Mouse (Mus musculus) embryonic facial prominence, embryonic 11.5 days (tissue): ENCODE results near the gene Pofut2. TPM values are rescaled to one million over a fixed set of nuclear protein-coding genes. Genes with fewer than 3 reads are reported as not detected.

Experiments used
- ATAC-seq: fragments of 200-750 bp; cut with Nextera tagmentation; replicated peaks from 2 replicates; pipeline ENCODE4 v1.8.0; 2017; ENCODE audit warnings: low read depth; ENCODE audit not compliant: insufficient number of reproducible peaks, low FRiP score, low TSS enrichment
- DNase-seq: peaks from one replicate; pipeline ENCODE4 v3.0.0-alpha.2; 2015; ENCODE audit warnings: low spot score
- H3K27ac ChIP-seq: fragments of 300-500 bp; sonication (generic); replicated peaks from 2 replicates; pipeline ENCODE4 v1.5.1; 2014; ENCODE audit warnings: mild to moderate bottlenecking, low read depth, low read length, control low read depth
- H3K27me3 ChIP-seq: fragments of 300-500 bp; sonication (generic); 2 replicates; pipeline ENCODE4 v1.6.1; 2014; ENCODE audit warnings: mild to moderate bottlenecking, low read length, moderate library complexity, mixed read lengths; ENCODE audit not compliant: control insufficient read depth, insufficient read depth
- H3K36me3 ChIP-seq: fragments of 300-500 bp; sonication (generic); replicated peaks from 2 replicates; pipeline ENCODE4 v1.6.1; 2014; ENCODE audit warnings: low read depth, mild to moderate bottlenecking, low read length, moderate library complexity, mixed read lengths; ENCODE audit not compliant: control insufficient read depth, insufficient read depth
- H3K4me1 ChIP-seq: fragments of 300-500 bp; sonication (generic); 2 replicates; pipeline ENCODE4 v1.6.1; 2014; ENCODE audit warnings: low read length, mixed read lengths; ENCODE audit not compliant: control insufficient read depth, insufficient read depth
- H3K4me2 ChIP-seq: fragments of 300-500 bp; sonication (generic); 2 replicates; pipeline ENCODE4 v1.6.1; 2014; ENCODE audit warnings: low read depth, mild to moderate bottlenecking, control low read depth, low read length, moderate library complexity
- H3K4me3 ChIP-seq: fragments of 300-500 bp; sonication (generic); 2 replicates; pipeline ENCODE4 v1.5.1; 2014; ENCODE audit warnings: low read depth, low read length, control low read depth
- H3K9ac ChIP-seq: fragments of 300-500 bp; sonication (generic); replicated peaks from 2 replicates; pipeline ENCODE4 v1.6.1; 2014; ENCODE audit warnings: mild to moderate bottlenecking, control low read depth, low read length
- H3K9me3 ChIP-seq: fragments of 300-500 bp; sonication (generic); replicated peaks from 2 replicates; pipeline ENCODE4 v1.6.1; 2016; ENCODE audit warnings: mild to moderate bottlenecking, low read length, inconsistent platforms, mixed read lengths; ENCODE audit not compliant: control insufficient read depth
- WGBS: fragments of 180-500 bp; shearing (Covaris S2); extraction: QIAGEN DNeasy Blood & Tissue Kit; methylation state at CpG from one replicate; pipeline ENCODE4 v1.1.7; 2014; 5-methylcytosine and 5-hydroxymethylcytosine counted together
- polyA plus RNA-seq: library from polyadenylated mRNA; unstranded; fragments of >200 nt; fragmentation: Nextera tagmentation; extraction: Ambion mirVana; gene quantifications from 2 replicates; pipeline ENCODE4 v1.2.1, GENCODE M21; 2014

Pofut2 gene
- polyA plus RNA-seq, 1 experiment from 2014 or later: 68.4 TPM

DNA sequence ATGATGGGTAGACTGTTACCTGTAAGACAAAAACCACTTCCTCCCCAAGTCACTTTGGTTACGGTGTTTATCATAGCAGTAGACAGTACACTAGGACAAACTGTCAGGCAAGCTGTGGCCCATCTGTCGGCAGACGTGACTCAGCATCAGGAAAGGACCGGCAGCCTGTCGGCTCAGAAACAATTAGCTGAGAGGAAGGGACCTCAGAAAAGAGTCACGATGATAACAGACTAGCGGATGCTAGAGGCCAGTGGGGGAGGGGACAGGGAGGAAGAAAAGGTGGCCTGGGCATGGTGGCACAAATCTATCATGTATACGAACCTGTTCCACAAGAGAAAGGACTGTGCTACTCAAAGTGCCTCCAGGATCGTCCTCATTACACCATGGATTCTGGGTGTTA, 33.6 kb upstream of the Pofut2 start:
- Histone ChIP-seq H3K4me1 (no peaks in the 10 kb centered on the region), H3K36me3 (no peaks in the 10 kb centered on the region), H3K4me2 (no peak overlapping the region), H3K4me3 (no peak overlapping the region), H3K9me3 (no peaks in the 10 kb centered on the region), H3K27me3 (no peaks in the 10 kb centered on the region), H3K27ac (no peak overlapping the region), H3K9ac (no peak overlapping the region)
- WGBS: 61% methylated on average over 9 of the region's 9 CpGs
- DNase-seq (no peak), ATAC-seq (no peak)

DNA sequence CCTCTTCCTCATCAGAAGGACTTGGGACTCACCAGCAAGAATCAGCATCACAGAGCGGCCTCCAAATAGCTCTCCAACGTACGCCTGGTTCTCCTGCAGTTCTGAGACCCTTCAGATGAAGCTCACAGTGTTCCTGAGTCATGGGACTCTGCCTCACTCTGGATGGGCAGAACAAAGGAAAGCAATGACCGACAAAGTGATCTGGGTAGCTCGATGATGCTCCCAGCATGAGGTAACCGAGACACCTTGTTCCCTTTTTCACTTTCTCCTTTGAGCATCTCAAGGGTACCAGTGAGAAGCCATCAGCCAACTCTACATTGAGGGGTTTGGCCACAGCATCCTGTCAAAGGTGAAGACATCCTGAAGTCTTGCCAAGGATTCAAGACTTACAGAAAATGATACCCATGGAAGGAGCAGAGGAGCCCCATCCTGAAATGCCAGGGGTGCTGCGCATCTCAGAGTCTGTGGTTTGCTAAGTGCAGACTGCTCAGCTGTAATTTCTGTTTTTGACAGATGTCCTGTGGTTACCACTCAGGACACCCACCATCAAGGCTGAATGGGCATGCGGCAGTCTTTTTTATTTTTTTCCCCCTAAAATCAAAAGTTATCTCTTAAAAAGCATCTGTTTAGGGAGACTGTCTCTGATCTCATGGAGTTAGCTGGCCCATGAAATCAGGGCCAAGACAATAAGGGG, 32.9 kb upstream of the Pofut2 start:
- DNase-seq: no peak
- H3K36me3 ChIP-seq: no peaks in the 10 kb centered on the region
- no peak overlapping the region for H3K4me2 ChIP-seq
- H3K27me3 ChIP-seq: no peaks in the 10 kb centered on the region
- H3K9ac ChIP-seq: no peak overlapping the region
- ATAC-seq: no peak
- no peak overlapping the region for H3K27ac ChIP-seq
- no peaks in the 10 kb centered on the region for H3K9me3 ChIP-seq
- 92% methylated on average over 8 of the region's 8 CpGs for WGBS
- H3K4me3 ChIP-seq: no peak overlapping the region
- H3K4me1 ChIP-seq: no peaks in the 10 kb centered on the region

DNA sequence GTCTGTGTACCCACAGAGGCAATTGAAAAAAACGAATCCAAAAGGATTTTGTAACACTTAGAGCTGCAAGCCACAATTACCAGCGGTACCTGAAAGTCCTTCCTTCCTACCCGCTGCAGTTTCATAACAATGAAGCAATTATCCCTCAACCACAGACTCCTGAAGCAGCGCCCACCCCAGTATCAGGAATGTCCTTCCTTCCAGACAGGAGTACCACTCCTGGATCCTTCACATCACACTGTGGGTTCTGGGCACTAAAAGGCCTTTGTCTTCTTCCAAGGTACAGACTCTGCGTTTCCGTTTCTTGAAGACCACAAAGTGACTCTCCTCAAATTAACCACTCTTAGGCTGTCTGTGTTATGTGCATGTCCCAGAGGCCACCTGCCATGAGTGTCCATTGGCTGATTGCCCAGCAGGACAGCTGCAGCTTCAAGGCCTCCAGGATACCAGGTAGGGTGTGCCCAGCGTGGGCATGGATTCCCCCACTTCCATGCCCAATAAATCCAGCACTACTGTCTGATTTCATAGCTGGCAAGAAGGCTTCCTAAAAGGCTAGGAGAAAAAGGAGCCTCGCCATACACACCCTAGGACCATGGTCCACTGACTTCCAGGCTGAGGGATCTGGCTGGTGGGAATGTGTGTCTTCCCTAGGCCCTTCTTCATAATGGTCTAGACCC, 32.2 kb upstream of the Pofut2 start:
- Histone ChIP-seq H3K27ac (no peak overlapping the region), H3K4me2 (no peak overlapping the region), H3K9me3 (no peaks in the 10 kb centered on the region), H3K36me3 (no peaks in the 10 kb centered on the region), H3K4me1 (no peaks in the 10 kb centered on the region), H3K27me3 (no peaks in the 10 kb centered on the region), H3K9ac (no peak overlapping the region), H3K4me3 (no peak overlapping the region)
- ATAC-seq (no peak), DNase-seq (no peak)
- 65% methylated on average over 8 of the region's 8 CpGs for WGBS

DNA sequence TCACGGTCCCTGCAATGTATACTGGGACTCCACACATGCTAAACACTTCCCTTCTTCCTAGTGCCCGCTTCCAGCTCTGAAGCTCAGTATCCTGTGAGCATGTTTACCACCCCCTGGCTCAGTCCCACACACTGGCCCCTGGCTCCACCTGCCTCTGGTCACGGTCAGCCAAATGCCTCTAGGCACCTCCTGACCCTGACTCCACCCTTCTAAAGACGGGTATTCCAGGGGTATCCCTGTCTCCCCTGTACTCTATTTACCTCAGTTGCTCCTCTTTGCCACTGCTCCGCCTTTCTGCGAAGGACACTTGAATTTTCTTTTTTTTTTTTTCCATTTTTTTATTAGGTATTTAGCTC, 31.7 kb upstream of the Pofut2 start:
- no peak for ATAC-seq
- Histone ChIP-seq H3K27me3 (no peaks in the 10 kb centered on the region), H3K4me2 (no peak overlapping the region), H3K9me3 (no peaks in the 10 kb centered on the region), H3K9ac (no peak overlapping the region), H3K4me3 (no peak overlapping the region), H3K27ac (no peak overlapping the region), H3K4me1 (no peaks in the 10 kb centered on the region), H3K36me3 (no peaks in the 10 kb centered on the region)
- no peak for DNase-seq
- 76% methylated on average over 6 of the region's 6 CpGs for WGBS

DNA sequence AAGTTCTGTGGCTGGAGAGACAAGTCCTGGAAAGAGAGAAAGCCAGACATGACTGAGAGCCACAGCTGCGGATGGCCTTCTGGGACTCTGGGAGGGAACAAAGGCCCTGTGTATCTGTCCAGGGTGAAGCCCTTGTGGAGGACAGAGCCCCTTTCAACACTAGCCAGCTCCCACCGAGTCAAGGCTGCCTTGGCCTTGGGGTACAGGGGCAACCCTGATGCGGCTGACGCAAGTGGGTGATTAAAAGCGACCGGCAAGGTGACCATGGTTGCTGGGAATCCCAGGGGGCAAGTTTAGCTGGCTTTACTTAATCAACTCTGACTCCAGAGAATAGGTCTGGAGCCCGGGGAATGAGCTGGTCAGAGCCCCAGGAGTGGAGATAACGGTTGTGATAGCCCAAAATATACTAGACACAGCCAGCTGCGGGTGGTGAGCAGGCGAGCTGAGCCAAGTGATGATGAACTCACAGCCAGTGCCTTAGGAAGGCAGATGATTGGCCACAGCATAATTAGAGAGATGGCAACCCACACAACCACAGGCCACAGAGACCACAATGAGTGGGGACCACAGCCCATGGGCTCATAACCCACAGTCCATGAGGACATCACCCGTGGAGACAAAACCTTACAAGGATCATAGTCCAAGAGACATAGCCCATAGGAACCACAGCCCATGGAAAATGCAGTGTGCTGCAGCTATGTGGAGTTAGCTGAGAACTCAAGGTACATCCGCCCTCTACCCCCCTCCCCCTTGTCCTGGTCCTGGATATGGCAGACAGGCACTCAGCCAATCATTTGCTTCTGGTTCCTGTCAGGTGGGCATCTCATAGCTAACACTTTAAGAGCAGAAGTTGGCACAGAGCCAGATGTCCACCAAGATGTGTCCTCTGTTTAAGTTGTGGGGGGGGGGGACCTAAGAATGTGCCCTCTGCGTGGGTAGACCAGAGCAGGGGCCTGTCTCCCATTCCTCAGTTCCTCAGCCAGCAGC, 29.1 kb upstream of the Pofut2 start:
- Histone ChIP-seq H3K36me3 (no peaks in the 10 kb centered on the region), H3K4me1 (no peaks in the 10 kb centered on the region), H3K27me3 (no peaks in the 10 kb centered on the region), H3K27ac (no peak overlapping the region), H3K9ac (no peak overlapping the region), H3K9me3 (no peaks in the 10 kb centered on the region), H3K4me2 (no peak overlapping the region), H3K4me3 (no peak overlapping the region)
- WGBS: 57% methylated on average over 13 of the region's 13 CpGs
- ATAC-seq (no peak), DNase-seq (no peak)

DNA sequence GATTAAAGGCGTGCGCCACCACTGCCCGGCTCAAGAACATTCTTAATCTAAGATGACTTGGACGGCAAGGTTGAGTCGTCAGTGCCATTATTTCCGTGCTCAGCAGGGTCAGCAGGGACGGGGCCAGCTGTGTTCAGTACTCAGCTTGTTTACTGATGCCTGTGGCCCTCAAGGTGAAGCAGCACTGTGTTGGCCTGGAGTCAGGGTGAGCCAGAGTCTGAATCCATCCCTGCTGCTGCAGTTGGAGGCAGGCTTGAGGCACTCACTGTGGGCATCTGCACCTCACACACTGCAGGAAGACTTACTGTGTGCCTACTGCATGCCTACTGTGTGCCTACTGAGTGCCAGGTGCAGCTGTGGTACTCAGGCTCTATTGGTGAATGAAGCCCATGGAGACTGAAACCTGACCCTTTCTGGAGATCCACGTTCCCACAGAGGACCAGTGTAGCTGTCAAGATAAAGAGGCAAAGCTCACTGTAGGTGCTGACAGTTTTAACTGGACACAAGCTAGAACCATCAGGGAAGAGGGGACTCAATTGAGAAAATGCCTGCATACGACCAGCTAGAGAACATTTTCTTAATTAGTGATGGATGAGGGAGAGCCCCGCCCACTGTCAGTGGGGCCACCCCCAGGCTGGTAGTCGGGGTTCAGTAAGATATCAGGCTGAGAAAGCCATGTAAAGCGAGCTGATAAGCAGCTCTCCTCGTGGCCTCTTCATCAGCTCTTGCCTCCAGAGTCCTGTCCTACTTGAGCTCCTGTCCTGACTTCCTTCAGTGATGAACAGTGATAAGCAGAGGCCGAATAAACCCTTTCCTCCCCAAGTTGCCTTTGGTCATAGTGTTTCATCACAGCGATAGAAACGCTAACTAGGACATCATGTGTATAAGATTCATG, 26.9 kb upstream of the Pofut2 start:
- H3K27me3 ChIP-seq: no peaks in the 10 kb centered on the region
- H3K36me3 ChIP-seq: no peaks in the 10 kb centered on the region
- no peak for ATAC-seq
- no peaks in the 10 kb centered on the region for H3K9me3 ChIP-seq
- DNase-seq: no peak
- whole genome bisulfite sequencing: 70% methylated on average over 16 of the region's 16 CpGs
- no peak overlapping the region for H3K4me2 ChIP-seq
- no peak overlapping the region for H3K27ac ChIP-seq
- no peak overlapping the region for H3K9ac ChIP-seq
- no peak overlapping the region for H3K4me3 ChIP-seq
- H3K4me1 ChIP-seq: no peaks in the 10 kb centered on the region

DNA sequence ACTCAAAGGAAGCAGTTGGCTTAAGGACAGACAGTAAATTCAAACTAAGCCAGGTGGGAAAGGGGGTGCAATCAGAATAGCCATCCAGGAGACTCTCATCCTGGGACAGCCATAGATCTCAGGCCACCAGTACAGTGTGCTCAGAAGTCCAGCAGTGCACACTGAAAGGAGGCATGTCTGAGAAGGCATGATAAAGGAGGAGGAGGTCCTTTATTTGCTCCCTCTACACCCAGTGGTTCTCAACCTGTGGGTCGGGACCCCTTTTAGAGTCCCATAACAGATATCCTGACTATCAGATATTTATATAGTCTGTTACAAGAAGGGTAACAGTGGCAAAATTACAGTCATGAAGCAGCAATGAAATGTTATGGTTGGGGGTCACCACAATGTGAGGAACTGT, 25.8 kb upstream of the Pofut2 start:
- Histone ChIP-seq H3K36me3 (no peaks in the 10 kb centered on the region), H3K4me3 (no peak overlapping the region), H3K9me3 (no peaks in the 10 kb centered on the region), H3K9ac (no peak overlapping the region), H3K27ac (no peak overlapping the region), H3K4me1 (no peaks in the 10 kb centered on the region), H3K27me3 (no peaks in the 10 kb centered on the region), H3K4me2 (no peak overlapping the region)
- DNase-seq: no peak
- 93% methylated on average over 1 of the region's 1 CpGs for WGBS
- no peak for ATAC-seq
